Mouse (Mus musculus) liver, embryonic 14.5 days (tissue): ENCODE results near the gene Tsc22d2.

Experiments
- CTCF ChIP-seq: IDR thresholded peaks from 2 replicates; pipeline ENCODE4 v1.5.1; 2016; ENCODE audit warnings: antibody characterized with exemption, low read depth, control low read depth
- EP300 ChIP-seq: IDR thresholded peaks from 2 replicates; pipeline ENCODE4 v1.6.1; 2016; ENCODE audit warnings: antibody characterized with exemption, low read depth

- TF ChIP-seq CTCF (peak; percentile 65), EP300 (no peak)
Measured at GRCm38 (mm10) chr3:58511581-58511980, 97.1 kb downstream of the Tsc22d2 start.
